Comparison of ENCODE assay signal across 8 mouse cellular contexts in the genomic region with DNA sequence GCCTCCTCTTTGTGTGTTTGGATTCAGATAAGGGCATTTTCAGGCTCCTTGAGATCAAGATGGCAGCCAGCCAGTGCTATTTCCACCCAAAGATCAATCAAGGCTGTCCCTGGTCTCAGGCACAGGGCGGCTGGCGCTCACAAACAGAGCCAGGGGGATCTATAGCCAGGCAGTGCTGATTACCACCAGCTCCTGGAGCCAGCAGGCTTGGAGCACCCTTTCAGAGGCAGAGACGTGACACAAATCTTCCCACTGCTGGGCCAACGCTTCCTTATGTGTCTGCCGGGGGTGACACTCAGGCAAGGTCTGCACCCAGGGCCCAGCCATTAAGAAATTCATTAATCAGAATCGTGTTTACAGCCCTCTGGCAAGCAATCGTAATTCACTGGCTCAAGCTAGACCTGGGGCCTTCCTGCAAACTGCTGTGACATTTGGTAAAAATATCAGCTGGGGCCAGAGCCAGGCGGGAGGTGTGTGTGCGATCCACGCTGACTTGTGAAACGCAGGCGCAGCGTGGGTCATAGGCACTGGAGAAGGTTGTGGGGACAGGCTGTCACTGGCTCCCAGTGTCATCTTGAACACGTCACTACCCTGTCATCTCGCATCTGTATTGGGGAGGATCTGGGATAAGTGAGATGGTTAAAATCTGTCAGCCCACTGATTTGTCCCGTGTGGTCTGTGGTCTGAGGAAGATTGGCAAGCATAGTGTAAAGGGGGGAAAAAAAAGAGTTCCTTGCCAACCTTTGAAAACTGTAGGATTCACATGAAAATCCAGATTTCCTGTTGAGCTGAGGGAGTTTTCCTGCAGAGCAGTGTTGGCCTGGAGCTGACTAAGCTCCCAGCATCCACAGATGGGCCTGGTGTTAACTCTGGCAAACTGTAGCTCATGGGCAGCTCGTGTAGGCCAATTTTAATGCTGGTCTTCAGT. TPM values are rescaled to one million over a fixed set of nuclear protein-coding genes. Genes with fewer than 3 reads are reported as not detected.
DNase-seq lines count a peak whose midpoint lies in the region; ATAC-seq and TF ChIP-seq lines count a peak whose summit lies in the region.

No protein-coding gene starts in this region.

- TF ChIP-seq CTCF in lung, adult 2 months (IDR thresholded peaks at IDR 0.05; ENCODE audit: insufficient read depth, low read length): no peak
- TF ChIP-seq CTCF in gastrocnemius, adult 2 months (IDR thresholded peaks at IDR 0.05): no peak
- no peak for TF ChIP-seq CTCF in lung, embryonic 14.5 days (IDR thresholded peaks at IDR 0.05; ENCODE audit: low read depth)

- no peak for TF ChIP-seq POLR2A in lung, adult 2 months (IDR thresholded peaks at IDR 0.05; ENCODE audit: borderline replicate concordance, extremely low read depth, low read depth, low read length)

- H3K4me3 ChIP-seq in lung, adult 2 months (replicated peaks; ENCODE audit: extremely low read depth, low read depth, low read length): no peak overlapping the region
- H3K4me3 ChIP-seq in gastrocnemius, adult 2 months: peak overlapping the region; percentile 16; the same call in 1 of the 2 replicates
- no peak overlapping the region for H3K4me3 ChIP-seq in hindbrain, embryonic 16.5 days (ENCODE audit: low read length)
- no peak overlapping the region for H3K4me3 ChIP-seq in lung, embryonic 14.5 days (ENCODE audit: low read depth, low read length)

- H3K4me2 ChIP-seq in hindbrain, embryonic 16.5 days (ENCODE audit: low read length): no peak overlapping the region
- no peak overlapping the region for H3K4me2 ChIP-seq in lung, embryonic 14.5 days

- 50% methylated on average over 17 of the region's 17 CpGs for WGBS in lung, adult 2 months
- WGBS in hindbrain, embryonic 16.5 days: 33% methylated on average over 17 of the region's 17 CpGs
- WGBS in lung, embryonic 14.5 days: 21% methylated on average over 17 of the region's 17 CpGs

- H3K27me3 ChIP-seq in hindbrain, embryonic 16.5 days (replicated peaks; ENCODE audit: control insufficient read depth, insufficient read depth, low read length): no peaks in the 10 kb centered on the region
- H3K27me3 ChIP-seq in lung, embryonic 14.5 days (ENCODE audit: insufficient read depth, low read length): peaks cover 52% of the 10 kb centered on the region

- ATAC-seq in hindbrain, embryonic 16.5 days: peak; percentile 64
- peak; percentile 86 for ATAC-seq in lung, embryonic 14.5 days (ENCODE audit: insufficient read depth)
- no peak for ATAC-seq in activated CD4-positive, CD25-positive, alpha-beta regulatory T cell, adult 4 months

- H3K36me3 ChIP-seq in hindbrain, embryonic 16.5 days (ENCODE audit: control insufficient read depth, insufficient read depth, low read length): no peaks in the 10 kb centered on the region
- no peaks in the 10 kb centered on the region for H3K36me3 ChIP-seq in lung, embryonic 14.5 days (ENCODE audit: insufficient read depth)

- intact Hi-C loops in gastrocnemius, adult 2 months (cut with DNase I): loop anchor here (10.0 kb wide), 1 partner anchor 579 kb away; no protein-coding TSS in a partner anchor

- DNase-seq in lung, adult 18-20 months: peak; percentile 65 to 70
- no peak for DNase-seq in lung, adult 2 months
- DNase-seq in gastrocnemius, adult 2 months: peak; percentile 78
- peak; percentile 89 for DNase-seq in lung, embryonic 14.5 days
- DNase-seq in c-Kit-positive CD71-positive TER-119-positive erythroid progenitor cells, embryonic 14.5 days (ENCODE audit: low spot score): no peak
- DNase-seq in layer of hippocampus, postnatal 36 days: no peak

- H3K4me1 ChIP-seq in lung, adult 2 months (ENCODE audit: control insufficient read depth, insufficient read depth, low read length): peaks cover 6% of the 10 kb centered on the region; the same call in 1 of the 2 replicates
- H3K4me1 ChIP-seq in hindbrain, embryonic 16.5 days (ENCODE audit: control insufficient read depth, insufficient read depth, low read depth, low read length): peaks cover 27% of the 10 kb centered on the region
- peaks cover 32% of the 10 kb centered on the region for H3K4me1 ChIP-seq in lung, embryonic 14.5 days (ENCODE audit: insufficient read depth)

- H3K9me3 ChIP-seq in hindbrain, embryonic 16.5 days (ENCODE audit: control insufficient read depth, low read length): no peaks in the 10 kb centered on the region
- no peaks in the 10 kb centered on the region for H3K9me3 ChIP-seq in lung, embryonic 14.5 days (ENCODE audit: low read depth, low read length)

- H3K9ac ChIP-seq in hindbrain, embryonic 16.5 days (ENCODE audit: low read depth, low read length): no peak overlapping the region
- H3K9ac ChIP-seq in lung, embryonic 14.5 days: no peak overlapping the region

- peak overlapping the region; percentile 46; the same call in 1 of the 2 replicates for H3K27ac ChIP-seq in gastrocnemius, adult 2 months
- peak overlapping the region; percentile 54; the same call in 1 of the 2 replicates for H3K27ac ChIP-seq in hindbrain, embryonic 16.5 days (ENCODE audit: low read depth, low read length)
- peak overlapping the region; percentile 70; the same call in 1 of the 2 replicates for H3K27ac ChIP-seq in lung, embryonic 14.5 days (ENCODE audit: low read depth)

RNA-seq across cellular contexts. Expression of a gene that starts 56.5 kb away (rescaled TPM):
- 55.1 and 59.1 TPM in 2 replicates for polyA plus RNA-seq in lung, adult 2 months (2012; rRNA removed)
- total RNA-seq in gastrocnemius, adult 2 months (2021): 10 to 100 TPM in 1 of 2 experiments, 1 to 10 TPM in 1; 4.7 to 12.9 TPM
- 19.5 and 23.0 TPM in 2 replicates for polyA plus RNA-seq in hindbrain, embryonic 16.5 days (2015; fragmentation: Nextera tagmentation; extraction: Ambion mirVana)
- 28.7 and 32.5 TPM in 2 replicates for polyA plus RNA-seq in lung, embryonic 14.5 days (2014; fragmentation: Nextera tagmentation; extraction: Ambion mirVana)
- polyA plus RNA-seq in activated CD4-positive, CD25-positive, alpha-beta regulatory T cell, adult 4 months (2017; shearing (Covaris generic)): 10 to 100 TPM; 20.4 to 21.1 TPM
- total RNA-seq in layer of hippocampus, postnatal 36 days (2021): 10 to 100 TPM; 51.5 to 53.2 TPM

Comparison
In these comparisons a context has a peak if more than half of its experiments do, and no peak if none do; other contexts are left out.
1. DNase-seq: peak in lung, adult 18-20 months (2 of 2), gastrocnemius, adult 2 months (single experiment) and lung, embryonic 14.5 days (single experiment); none in lung, adult 2 months (single experiment), c-Kit-positive CD71-positive TER-119-positive erythroid progenitor cells, embryonic 14.5 days (single experiment) and layer of hippocampus, postnatal 36 days (0 of 2).
2. Peak in every context shown above with its lines, with median percentiles within 50 percentile points of each other: H3K27ac ChIP-seq.